Mouse (Mus musculus) megakaryocyte, embryonic 14.5 days (primary cell): ENCODE measurements around the gene Srm. TPM values are rescaled to one million over a fixed set of nuclear protein-coding genes. Genes with fewer than 3 reads are reported as not detected.

Source experiments
- H3K27me3 ChIP-seq: replicated peaks from 2 replicates; pipeline ENCODE3; 2012; ENCODE audit warnings: inconsistent platforms
- H3K36me3 ChIP-seq: replicated peaks from 2 replicates; pipeline ENCODE3; 2012; ENCODE audit warnings: low read length, inconsistent platforms, mixed read lengths
- H3K4me1 ChIP-seq: 2 replicates; pipeline ENCODE4 v1.6.1; 2012; ENCODE audit warnings: inconsistent platforms
- H3K4me3 ChIP-seq: replicated peaks from 2 replicates; pipeline ENCODE3; 2012; ENCODE audit warnings: moderate library complexity, mild to moderate bottlenecking, inconsistent platforms
- H3K9me3 ChIP-seq: 2 replicates; pipeline ENCODE4 v1.6.1; 2012; ENCODE audit warnings: inconsistent platforms
- FLI1 ChIP-seq: IDR thresholded peaks from 2 replicates; pipeline ENCODE4 v1.6.1; 2012; ENCODE audit warnings: low read length, inconsistent platforms, mixed read lengths
- GATA1 ChIP-seq: IDR thresholded peaks from 3 replicates; pipeline ENCODE4 v1.6.1; 2012; ENCODE audit warnings: mixed read lengths, low read length, inconsistent platforms, borderline replicate concordance
- polyA plus RNA-seq: library from polyadenylated mRNA; stranded (reverse); fragments of >175 nt; gene quantifications from 2 replicates; pipeline ENCODE4 v1.2.3, GENCODE M21; 2012; ENCODE audit warnings: low replicate concordance; ENCODE audit not compliant: insufficient read depth

Gene Srm
- polyA plus RNA-seq, 1 experiment, result 215 TPM

GRCm38 (mm10) chr4:148610631-148611364 lies 19.5 kb downstream of the Srm start:
- Histone ChIP-seq H3K36me3 (peaks cover 56% of the 10 kb centered on the region), H3K4me1 (peaks cover 15% of the 10 kb centered on the region; the same call in 1 of the 2 replicates), H3K4me3 (no peak overlapping the region), H3K27me3 (no peaks in the 10 kb centered on the region), H3K9me3 (no peaks in the 10 kb centered on the region)
- TF ChIP-seq FLI1 (no peak), GATA1 (no peak)

GRCm38 (mm10) chr4:148612557-148612956 lies 21.3 kb downstream of the Srm start:
- Histone ChIP-seq H3K4me3 (no peak overlapping the region), H3K36me3 (peaks cover 68% of the 10 kb centered on the region), H3K27me3 (no peaks in the 10 kb centered on the region), H3K9me3 (no peaks in the 10 kb centered on the region), H3K4me1 (peaks cover 13% of the 10 kb centered on the region; the same call in 1 of the 2 replicates)
- TF ChIP-seq FLI1, result no peak
- no peak for TF ChIP-seq GATA1

- Histone ChIP-seq H3K9me3 (no peaks in the 10 kb centered on the region), H3K36me3 (peaks cover 76% of the 10 kb centered on the region), H3K4me1 (peaks cover 10% of the 10 kb centered on the region; the same call in 1 of the 2 replicates), H3K4me3 (no peak overlapping the region), H3K27me3 (no peaks in the 10 kb centered on the region)
- TF ChIP-seq FLI1 (no peak), GATA1 (no peak)
Measured at GRCm38 (mm10) chr4:148613738-148614137, 22.4 kb downstream of the Srm start.

GRCm38 (mm10) chr4:148619805-148620204 lies 28.5 kb downstream of the Srm start:
- no peak overlapping the region for H3K4me3 ChIP-seq
- H3K9me3 ChIP-seq, result no peaks in the 10 kb centered on the region
- peaks cover 91% of the 10 kb centered on the region for H3K36me3 ChIP-seq
- no peaks in the 10 kb centered on the region for H3K27me3 ChIP-seq
- peaks cover 31% of the 10 kb centered on the region for H3K4me1 ChIP-seq
- no peak for TF ChIP-seq FLI1
- TF ChIP-seq GATA1, result no peak

- Histone ChIP-seq H3K4me1 (peaks cover 35% of the 10 kb centered on the region), H3K27me3 (no peaks in the 10 kb centered on the region), H3K4me3 (no peak overlapping the region), H3K36me3 (peaks cover 87% of the 10 kb centered on the region), H3K9me3 (no peaks in the 10 kb centered on the region)
- TF ChIP-seq FLI1 (no peak), GATA1 (no peak)
Measured at GRCm38 (mm10) chr4:148620718-148621117, 29.4 kb downstream of the Srm start.

GRCm38 (mm10) chr4:148622485-148622884 lies 31.2 kb downstream of the Srm start:
- no peak overlapping the region for H3K4me3 ChIP-seq
- H3K4me1 ChIP-seq, result peaks cover 40% of the 10 kb centered on the region

GRCm38 (mm10) chr4:148623609-148624008 lies 32.3 kb downstream of the Srm start:
- H3K27me3 ChIP-seq, result no peaks in the 10 kb centered on the region
- H3K4me3 ChIP-seq, result peak overlapping the region; percentile 57
- peaks cover 45% of the 10 kb centered on the region for H3K4me1 ChIP-seq
- H3K9me3 ChIP-seq, result no peaks in the 10 kb centered on the region
- H3K36me3 ChIP-seq, result peaks cover 67% of the 10 kb centered on the region
- TF ChIP-seq GATA1, result no peak
- TF ChIP-seq FLI1, result no peak

More at GRCm38 (mm10) chr4:148622485-148622884, 31.2 kb downstream of the Srm start:
- no peaks in the 10 kb centered on the region for H3K9me3 ChIP-seq
- no peaks in the 10 kb centered on the region for H3K27me3 ChIP-seq
- no peak for TF ChIP-seq GATA1
- no peak for TF ChIP-seq FLI1
- H3K36me3 ChIP-seq, result peaks cover 73% of the 10 kb centered on the region

GRCm38 (mm10) chr4:148625010-148625409 lies 33.7 kb downstream of the Srm start:
- Histone ChIP-seq H3K4me3 (peak overlapping the region; percentile 81), H3K27me3 (no peaks in the 10 kb centered on the region), H3K36me3 (peaks cover 53% of the 10 kb centered on the region), H3K4me1 (peaks cover 48% of the 10 kb centered on the region), H3K9me3 (no peaks in the 10 kb centered on the region)
- TF ChIP-seq GATA1, result no peak
- TF ChIP-seq FLI1, result no peak

GRCm38 (mm10) chr4:148625756-148626622 lies 34.7 kb downstream of the Srm start:
- peaks cover 50% of the 10 kb centered on the region for H3K4me1 ChIP-seq
- H3K9me3 ChIP-seq, result no peaks in the 10 kb centered on the region
- H3K27me3 ChIP-seq, result no peaks in the 10 kb centered on the region
- H3K4me3 ChIP-seq, result peak overlapping the region; percentile 98
- TF ChIP-seq FLI1 (no peak), GATA1 (no peak)
- peaks cover 43% of the 10 kb centered on the region for H3K36me3 ChIP-seq
